Mouse (Mus musculus): ENCODE measurements around the gene Tbk1.
A peak's percentile ranks its signal among the peaks of the same experiment; 100 is the strongest.

DNA sequence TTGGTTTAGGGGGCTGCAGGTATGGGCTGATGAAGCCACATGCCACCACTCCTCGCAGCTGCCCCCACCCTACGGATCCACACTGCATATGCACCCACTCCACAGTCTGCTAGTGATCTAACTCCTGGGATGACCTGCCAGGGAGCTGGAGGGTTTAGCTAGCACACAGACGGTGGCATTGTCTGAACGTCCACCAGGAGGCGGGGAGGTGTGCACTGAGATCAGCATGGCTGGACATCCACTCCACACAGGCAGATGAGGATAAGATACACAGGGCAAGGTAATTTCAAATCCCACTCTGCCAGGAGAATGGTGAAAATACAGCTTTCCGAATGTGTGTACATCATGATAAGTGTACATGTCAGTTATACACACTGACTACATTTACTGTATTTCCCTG lies 30.3 kb downstream of the Tbk1 start:
- TF ChIP-seq CTCF (IDR thresholded peaks at IDR 0.05; ENCODE audit: control insufficient read depth, insufficient read depth, insufficient replicate concordance, low read depth, low read length) (peak; percentile 22; the same call in 1 of the 2 replicates), POLR2A (IDR thresholded peaks at IDR 0.05; ENCODE audit: control insufficient read depth, low read depth, low read length) (no peak)
